Mouse (Mus musculus): ENCODE data around the gene Agbl4.

- TF ChIP-seq CTCF (IDR thresholded peaks at IDR 0.05; ENCODE audit: insufficient read depth, low read length) (no peak), POLR2A (IDR thresholded peaks at IDR 0.05; ENCODE audit: borderline replicate concordance, extremely low read depth, low read depth, low read length) (no peak)
Measured at GRCm38 (mm10) chr4:111001641-111002040, 604.2 kb downstream of the Agbl4 start.
